Mouse (Mus musculus) WW6 (cell line): ENCODE data around the gene Nab2.

ENCODE experiments used
- DNase-seq: peaks from one replicate; pipeline ENCODE4 v3.0.0-alpha.2; 2013; ENCODE audit warnings: low read depth, low spot score

Nab2 gene

DNA sequence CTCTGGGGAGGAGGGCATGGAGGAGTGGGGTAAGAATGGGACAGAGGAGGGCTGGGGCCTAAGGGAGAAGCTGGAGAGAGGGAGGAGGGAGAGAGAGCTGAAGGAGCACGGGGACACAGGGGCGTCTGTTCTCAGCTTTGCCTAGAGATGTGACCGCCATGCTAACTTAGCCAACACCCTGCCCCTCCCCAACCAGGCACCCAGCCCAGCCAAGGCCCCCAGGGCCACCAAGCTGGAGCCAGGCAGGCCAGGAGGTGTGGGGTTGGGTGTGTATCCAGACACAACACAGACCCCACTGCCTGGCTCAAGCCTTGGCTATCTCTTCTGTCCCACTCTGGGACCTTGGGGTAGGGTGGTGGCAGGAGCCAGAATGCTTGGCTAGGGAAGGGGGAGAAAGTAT is 52.8 kb downstream of the Nab2 start:
- no peak for DNase-seq

DNA sequence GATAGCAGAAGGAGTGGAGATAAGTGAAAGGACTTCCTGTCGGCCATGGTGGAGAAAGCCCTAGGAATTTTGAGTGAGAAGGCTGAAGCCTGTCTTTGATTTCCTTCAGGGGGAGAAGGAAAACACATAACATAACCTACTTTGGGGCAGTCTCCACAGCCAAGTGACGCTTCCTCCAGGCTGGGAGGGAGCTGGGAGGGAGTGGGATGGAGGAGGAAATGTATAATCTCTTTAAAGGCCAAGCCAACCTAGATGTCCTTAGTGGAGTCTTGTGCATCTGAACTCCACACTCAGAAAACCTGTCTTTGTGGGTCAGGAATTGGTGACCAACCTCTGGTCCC is 53.4 kb downstream of the Nab2 start:
- no peak for DNase-seq

DNA sequence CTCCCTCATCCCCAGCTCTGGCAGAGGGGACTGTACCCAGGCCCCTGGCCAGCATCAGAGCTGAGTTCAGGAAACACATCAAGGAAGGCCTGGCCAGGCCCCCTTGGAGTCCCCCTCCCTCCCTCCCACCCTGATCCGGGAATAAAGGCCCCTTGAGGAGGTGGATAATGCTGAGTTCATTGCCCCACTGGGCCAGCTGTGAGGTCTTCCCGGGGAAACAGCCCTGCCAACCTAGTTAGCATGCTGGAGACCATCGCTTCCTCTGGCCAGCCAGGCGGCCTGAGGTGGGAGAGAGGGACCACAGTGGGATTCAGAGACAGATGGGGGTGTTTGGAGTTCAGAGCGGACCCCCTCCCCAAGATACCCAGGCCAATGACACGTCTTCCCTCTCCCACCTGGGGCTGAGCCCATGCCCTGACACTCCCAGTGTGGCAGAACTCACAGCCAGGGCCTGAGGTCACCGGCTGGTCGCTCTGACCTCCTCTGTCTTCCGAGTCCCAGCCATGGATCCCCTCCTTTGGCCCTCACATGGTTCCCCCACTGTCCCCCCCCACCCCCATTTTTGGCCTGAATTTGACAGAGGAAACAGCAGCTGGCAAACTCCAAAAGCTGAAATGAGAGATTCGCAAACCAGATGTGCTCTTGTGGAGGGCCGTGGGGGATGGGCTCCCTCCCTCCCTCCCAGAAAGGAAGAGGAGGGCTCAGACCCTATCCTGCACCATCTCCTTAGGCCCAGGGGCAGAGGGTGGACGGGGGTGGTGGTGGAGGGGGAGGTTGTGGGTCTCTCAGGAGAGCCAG is 53.9 kb downstream of the Nab2 start:
- no peak for DNase-seq

DNA sequence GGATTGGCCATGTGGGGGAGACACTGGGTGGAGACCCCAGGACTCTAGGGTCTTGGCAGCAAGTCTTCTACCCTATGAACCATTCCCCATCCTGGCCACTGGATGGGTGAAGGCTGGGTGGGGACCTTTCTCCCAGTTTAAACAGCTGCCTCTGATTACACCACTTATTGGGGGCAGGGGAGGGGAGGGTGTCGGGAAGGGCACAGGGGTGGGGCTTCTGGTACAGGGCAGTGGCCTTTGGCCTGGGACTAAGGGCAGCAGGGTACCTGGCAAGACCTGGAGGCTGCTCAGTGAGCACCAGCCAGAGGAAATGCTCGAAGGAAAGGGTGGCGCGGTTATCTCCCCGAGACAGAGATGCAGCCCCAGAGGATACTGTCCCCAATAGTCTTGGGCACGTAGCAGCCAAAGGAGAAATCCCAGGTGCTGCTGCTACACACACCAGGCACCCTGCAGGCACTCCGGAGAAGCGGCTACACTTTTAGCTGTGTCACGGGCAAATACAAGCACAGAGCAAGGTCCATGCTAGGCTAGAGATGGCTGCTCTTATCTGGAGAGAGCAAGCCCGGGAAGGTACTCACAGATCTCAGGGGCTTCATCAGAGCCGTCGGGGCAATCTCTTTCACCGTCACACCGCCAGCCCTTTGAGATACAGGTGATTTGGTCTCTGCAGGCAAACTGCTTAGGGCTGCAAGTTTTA is 56.1 kb downstream of the Nab2 start:
- no peak for DNase-seq
